Mouse (Mus musculus) liver, adult (tissue): Measurements from ENCODE around the gene Supt4a.

Source experiments
- GATA4 ChIP-seq: IDR thresholded peaks from 2 replicates; pipeline ENCODE4 v1.6.1; 2014; ENCODE audit warnings: mild to moderate bottlenecking, low read length; ENCODE audit not compliant: insufficient replicate concordance

The Supt4a gene

GRCm38 (mm10) chr11:87719526-87719925 is 17.8 kb upstream of the Supt4a start:
- TF ChIP-seq GATA4, result no peak

- TF ChIP-seq GATA4, result no peak
Measured at GRCm38 (mm10) chr11:87720324-87720723, 17.0 kb upstream of the Supt4a start.

GRCm38 (mm10) chr11:87720839-87721238 is 16.5 kb upstream of the Supt4a start:
- no peak for TF ChIP-seq GATA4

GRCm38 (mm10) chr11:87722168-87722567 is 15.2 kb upstream of the Supt4a start:
- no peak for TF ChIP-seq GATA4

- TF ChIP-seq GATA4, result no peak
Measured at GRCm38 (mm10) chr11:87722891-87723290, 14.5 kb upstream of the Supt4a start.

- no peak for TF ChIP-seq GATA4
Measured at GRCm38 (mm10) chr11:87725515-87725914, 11.8 kb upstream of the Supt4a start.

GRCm38 (mm10) chr11:87725964-87726562 is 11.3 kb upstream of the Supt4a start:
- no peak for TF ChIP-seq GATA4

GRCm38 (mm10) chr11:87727021-87727420 is 10.3 kb upstream of the Supt4a start:
- no peak for TF ChIP-seq GATA4

GRCm38 (mm10) chr11:87727471-87727870 is 9.9 kb upstream of the Supt4a start:
- no peak for TF ChIP-seq GATA4

GRCm38 (mm10) chr11:87728850-87729592 is 8.3 kb upstream of the Supt4a start:
- TF ChIP-seq GATA4, result no peak

GRCm38 (mm10) chr11:87729593-87730185 is 7.7 kb upstream of the Supt4a start:
- TF ChIP-seq GATA4, result no peak

GRCm38 (mm10) chr11:87730652-87731310 is 6.6 kb upstream of the Supt4a start:
- TF ChIP-seq GATA4, result no peak

- TF ChIP-seq GATA4, result no peak
Measured at GRCm38 (mm10) chr11:87734346-87734745, 3.0 kb upstream of the Supt4a start.

GRCm38 (mm10) chr11:87735691-87736090 is 1.7 kb upstream of the Supt4a start:
- no peak for TF ChIP-seq GATA4

- no peak for TF ChIP-seq GATA4
Measured at GRCm38 (mm10) chr11:87736647-87737134, 661 bp upstream of the Supt4a start.

GRCm38 (mm10) chr11:87743691-87744090 is 6.3 kb downstream of the Supt4a start:
- no peak for TF ChIP-seq GATA4

GRCm38 (mm10) chr11:87744964-87745363 is 7.6 kb downstream of the Supt4a start:
- TF ChIP-seq GATA4, result no peak
